Mouse (Mus musculus) lung, embryonic 15.5 days (tissue): ENCODE data around the gene Kdm1b. TPM values are rescaled to one million over a fixed set of nuclear protein-coding genes. Genes with fewer than 3 reads are reported as not detected.

ENCODE experiments used
- ATAC-seq: fragments of 200-750 bp; cut with Nextera tagmentation; 2 replicates; pipeline ENCODE4 v1.8.0; 2017; ENCODE audit warnings: moderate number of reproducible peaks, borderline replicate concordance; ENCODE audit not compliant: low FRiP score, low TSS enrichment; ENCODE audit errors: extremely low read depth
- H3K27ac ChIP-seq: fragments of 300-500 bp; sonication (generic); 2 replicates; pipeline ENCODE4 v1.5.1; 2015; ENCODE audit warnings: moderate library complexity, mild to moderate bottlenecking, inconsistent platforms
- H3K27me3 ChIP-seq: fragments of 300-500 bp; sonication (generic); 2 replicates; pipeline ENCODE4 v1.6.1; 2015; ENCODE audit warnings: inconsistent platforms
- H3K36me3 ChIP-seq: fragments of 300-500 bp; sonication (generic); 2 replicates; pipeline ENCODE4 v1.6.1; 2015; ENCODE audit warnings: inconsistent platforms
- H3K4me1 ChIP-seq: fragments of 300-500 bp; sonication (generic); 2 replicates; pipeline ENCODE4 v1.6.1; 2015; ENCODE audit warnings: inconsistent platforms
- H3K4me2 ChIP-seq: fragments of 300-500 bp; sonication (generic); 2 replicates; pipeline ENCODE4 v1.6.1; 2015; ENCODE audit warnings: inconsistent platforms, mild to moderate bottlenecking, moderate library complexity
- H3K4me3 ChIP-seq: fragments of 300-500 bp; sonication (generic); 2 replicates; pipeline ENCODE4 v1.5.1; 2015; ENCODE audit warnings: mild to moderate bottlenecking, inconsistent platforms
- H3K9ac ChIP-seq: fragments of 300-500 bp; sonication (generic); 2 replicates; pipeline ENCODE4 v1.6.1; 2015; ENCODE audit warnings: inconsistent platforms
- H3K9me3 ChIP-seq: fragments of 300-500 bp; sonication (generic); 2 replicates; pipeline ENCODE4 v1.6.1; 2016; ENCODE audit warnings: inconsistent platforms
- WGBS: fragments of 180-500 bp; shearing (Covaris S2); methylation state at CpG from one replicate; pipeline ENCODE4 v1.1.7; 2015; 5-methylcytosine and 5-hydroxymethylcytosine counted together
- polyA plus RNA-seq: library from polyadenylated mRNA; unstranded; fragments of >200 nt; fragmentation: Nextera tagmentation; extraction: Ambion mirVana; gene quantifications from 2 replicates; pipeline ENCODE4 v1.2.1, GENCODE M21; 2015

Kdm1b gene
- polyA plus RNA-seq, 1 experiment from 2014 or later: 10.5 TPM

GRCm38 (mm10) chr13:47089271-47089670, 46.0 kb downstream of the Kdm1b start:
- 82% methylated on average over 2 of the region's 2 CpGs for WGBS
- Histone ChIP-seq H3K4me3 (no peak overlapping the region), H3K4me2 (no peak overlapping the region), H3K4me1 (no peaks in the 10 kb centered on the region), H3K27ac (no peak overlapping the region), H3K9ac (no peak overlapping the region), H3K36me3 (peaks cover 59% of the 10 kb centered on the region), H3K9me3 (no peaks in the 10 kb centered on the region), H3K27me3 (no peaks in the 10 kb centered on the region)
- no peak for ATAC-seq

- Histone ChIP-seq H3K27me3 (no peaks in the 10 kb centered on the region), H3K4me1 (no peaks in the 10 kb centered on the region), H3K9ac (no peak overlapping the region), H3K4me3 (no peak overlapping the region), H3K4me2 (no peak overlapping the region), H3K27ac (no peak overlapping the region), H3K36me3 (peaks cover 65% of the 10 kb centered on the region), H3K9me3 (no peaks in the 10 kb centered on the region)
- no peak for ATAC-seq
- WGBS: 88% methylated on average over 2 of the region's 2 CpGs
Measured at GRCm38 (mm10) chr13:47093791-47094190, 50.5 kb downstream of the Kdm1b start.

GRCm38 (mm10) chr13:47096591-47096990, 53.3 kb downstream of the Kdm1b start:
- Histone ChIP-seq H3K36me3 (peaks cover 64% of the 10 kb centered on the region), H3K4me3 (no peak overlapping the region), H3K27ac (no peak overlapping the region), H3K4me1 (no peaks in the 10 kb centered on the region), H3K9me3 (no peaks in the 10 kb centered on the region), H3K9ac (no peak overlapping the region), H3K27me3 (no peaks in the 10 kb centered on the region), H3K4me2 (no peak overlapping the region)
- WGBS: 81% methylated on average over 2 of the region's 2 CpGs
- ATAC-seq: no peak

GRCm38 (mm10) chr13:47099265-47099664, 56.0 kb downstream of the Kdm1b start:
- Histone ChIP-seq H3K4me1 (peaks cover 15% of the 10 kb centered on the region), H3K9ac (no peak overlapping the region), H3K27me3 (no peaks in the 10 kb centered on the region), H3K4me3 (no peak overlapping the region), H3K36me3 (peaks cover 49% of the 10 kb centered on the region), H3K4me2 (no peak overlapping the region), H3K9me3 (no peaks in the 10 kb centered on the region), H3K27ac (no peak overlapping the region)
- no peak for ATAC-seq
- WGBS: 68% methylated on average over 7 of the region's 7 CpGs

GRCm38 (mm10) chr13:47100587-47100986, 57.3 kb downstream of the Kdm1b start:
- Histone ChIP-seq H3K36me3 (peaks cover 37% of the 10 kb centered on the region), H3K9ac (no peak overlapping the region), H3K27ac (no peak overlapping the region), H3K4me1 (peaks cover 16% of the 10 kb centered on the region), H3K9me3 (no peaks in the 10 kb centered on the region), H3K27me3 (no peaks in the 10 kb centered on the region), H3K4me2 (no peak overlapping the region), H3K4me3 (no peak overlapping the region)
- no peak for ATAC-seq
- 92% methylated on average over 2 of the region's 2 CpGs for WGBS

GRCm38 (mm10) chr13:47104146-47104545, 60.8 kb downstream of the Kdm1b start:
- H3K27ac ChIP-seq: no peak overlapping the region
- WGBS: 16% methylated on average over 2 of the region's 2 CpGs
- peaks cover 12% of the 10 kb centered on the region for H3K36me3 ChIP-seq
- peak overlapping the region; percentile 21 for H3K9ac ChIP-seq
- peak overlapping the region; percentile 100 for H3K4me3 ChIP-seq
- no peaks in the 10 kb centered on the region for H3K27me3 ChIP-seq
- peak overlapping the region; percentile 67 for H3K4me2 ChIP-seq
- peaks cover 24% of the 10 kb centered on the region for H3K4me1 ChIP-seq
- no peaks in the 10 kb centered on the region for H3K9me3 ChIP-seq
- ATAC-seq: no peak

GRCm38 (mm10) chr13:47104856-47105541, 61.7 kb downstream of the Kdm1b start:
- H3K27me3 ChIP-seq: no peaks in the 10 kb centered on the region
- peak overlapping the region; percentile 100 for H3K4me3 ChIP-seq
- under 1% methylated on average over 25 of the region's 25 CpGs for WGBS
- H3K36me3 ChIP-seq: peaks cover 9% of the 10 kb centered on the region
- peak overlapping the region; percentile 100 for H3K27ac ChIP-seq
- no peak for ATAC-seq
- H3K9ac ChIP-seq: peak overlapping the region; percentile 95
- H3K4me2 ChIP-seq: peak overlapping the region; percentile 67
- peaks cover 24% of the 10 kb centered on the region for H3K4me1 ChIP-seq
- no peaks in the 10 kb centered on the region for H3K9me3 ChIP-seq

- Histone ChIP-seq H3K27ac (peak within 1 kb of the TSS; percentile 100), H3K27me3 (no peaks in the 10 kb centered on the region), H3K9ac (peak within 1 kb of the TSS; percentile 95), H3K4me2 (peak within 1 kb of the TSS; percentile 67), H3K4me3 (peak within 1 kb of the TSS; percentile 100), H3K36me3 (peaks cover 4% of the 10 kb centered on the region; the same call in 1 of the 2 replicates), H3K4me1 (peaks cover 24% of the 10 kb centered on the region), H3K9me3 (no peaks in the 10 kb centered on the region)
- under 1% methylated on average over 124 of the region's 129 CpGs for WGBS
- peak; percentile 93 for ATAC-seq
Measured at GRCm38 (mm10) chr13:47105711-47106579, 62.6 kb downstream of the Kdm1b start, which contains the start of gene Dek. Gene Dek, minus strand, starts transcription at chr13:47106201.

GRCm38 (mm10) chr13:47106580-47106888, 63.2 kb downstream of the Kdm1b start:
- Histone ChIP-seq H3K27me3 (no peaks in the 10 kb centered on the region), H3K9me3 (no peaks in the 10 kb centered on the region), H3K36me3 (no peaks in the 10 kb centered on the region), H3K4me1 (peaks cover 24% of the 10 kb centered on the region), H3K9ac (peak overlapping the region; percentile 95), H3K4me3 (peak overlapping the region; percentile 100), H3K27ac (peak overlapping the region; percentile 100), H3K4me2 (peak overlapping the region; percentile 67)
- under 1% methylated on average over 20 of the region's 20 CpGs for WGBS
- no peak for ATAC-seq

GRCm38 (mm10) chr13:47109239-47109638, 65.9 kb downstream of the Kdm1b start:
- 43% methylated on average over 2 of the region's 2 CpGs for WGBS
- Histone ChIP-seq H3K4me1 (peaks cover 16% of the 10 kb centered on the region), H3K27ac (no peak overlapping the region), H3K36me3 (no peaks in the 10 kb centered on the region), H3K9ac (no peak overlapping the region), H3K4me3 (no peak overlapping the region), H3K27me3 (no peaks in the 10 kb centered on the region), H3K9me3 (no peaks in the 10 kb centered on the region), H3K4me2 (no peak overlapping the region)
- ATAC-seq: no peak

GRCm38 (mm10) chr13:47111185-47111584, 67.9 kb downstream of the Kdm1b start:
- H3K4me1 ChIP-seq: peaks cover 15% of the 10 kb centered on the region
- H3K36me3 ChIP-seq: no peaks in the 10 kb centered on the region
- no peak overlapping the region for H3K4me2 ChIP-seq
- H3K27me3 ChIP-seq: no peaks in the 10 kb centered on the region
- H3K9me3 ChIP-seq: no peaks in the 10 kb centered on the region
- no peak overlapping the region for H3K4me3 ChIP-seq
- 69% methylated on average over 3 of the region's 3 CpGs for WGBS
- H3K27ac ChIP-seq: no peak overlapping the region
- no peak overlapping the region for H3K9ac ChIP-seq
- ATAC-seq: no peak

- Histone ChIP-seq H3K4me3 (no peak overlapping the region), H3K27ac (no peak overlapping the region), H3K4me2 (no peak overlapping the region), H3K27me3 (no peaks in the 10 kb centered on the region), H3K4me1 (peaks cover 11% of the 10 kb centered on the region), H3K9me3 (no peaks in the 10 kb centered on the region), H3K36me3 (no peaks in the 10 kb centered on the region), H3K9ac (no peak overlapping the region)
- ATAC-seq: no peak
- 92% methylated on average over 3 of the region's 3 CpGs for WGBS
Measured at GRCm38 (mm10) chr13:47112056-47112455, 68.8 kb downstream of the Kdm1b start.
